Mouse (Mus musculus): ENCODE measurements around the gene Dynlrb1. TPM values are rescaled to one million over a fixed set of nuclear protein-coding genes. Genes with fewer than 3 reads are reported as not detected.

Gene Dynlrb1
- 192 and 212 TPM in 2 replicates for total RNA-seq (2014; fragmentation: Nextera tagmentation)
- 189 and 243 TPM in 2 replicates for total RNA-seq (2017)

DNA sequence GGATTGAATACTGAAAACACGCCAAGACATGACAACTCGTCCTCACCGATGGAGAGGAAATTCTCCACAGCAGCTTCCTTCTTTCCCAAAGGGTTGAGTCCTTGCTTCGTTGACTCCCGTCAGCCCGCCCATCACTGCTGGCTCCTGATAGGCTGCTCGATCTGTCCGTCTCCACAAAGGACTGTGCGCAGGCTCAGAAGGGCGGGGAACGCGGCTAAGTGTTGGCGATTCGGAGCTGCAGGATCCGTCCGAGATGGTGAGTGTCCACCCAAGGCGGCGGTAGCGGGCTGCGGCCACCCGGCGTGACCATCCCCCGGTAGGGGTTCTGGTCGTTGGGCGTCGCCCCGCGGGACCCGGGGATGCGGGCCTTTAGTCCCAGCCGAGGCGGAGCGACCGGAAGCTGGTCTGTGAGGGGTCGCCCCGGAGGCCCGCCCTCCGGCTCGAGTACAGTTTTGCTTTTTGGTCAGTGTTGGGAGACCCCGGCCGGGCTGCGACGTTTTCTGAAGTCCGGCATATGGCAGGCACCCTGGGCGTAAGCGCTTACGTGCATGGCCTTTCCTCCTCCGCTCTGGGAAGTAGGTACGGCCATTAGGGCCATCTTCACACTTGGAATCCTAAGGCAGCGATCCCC, at the start of gene Dynlrb1:
Dynlrb1 (plus strand) TSS at position 172 of the 631 bp plus-strand sequence.
- peak; percentile 97 for ATAC-seq (replicated peaks; ENCODE audit: low FRiP score, low TSS enrichment, poor library complexity, severe bottlenecking)

DNA sequence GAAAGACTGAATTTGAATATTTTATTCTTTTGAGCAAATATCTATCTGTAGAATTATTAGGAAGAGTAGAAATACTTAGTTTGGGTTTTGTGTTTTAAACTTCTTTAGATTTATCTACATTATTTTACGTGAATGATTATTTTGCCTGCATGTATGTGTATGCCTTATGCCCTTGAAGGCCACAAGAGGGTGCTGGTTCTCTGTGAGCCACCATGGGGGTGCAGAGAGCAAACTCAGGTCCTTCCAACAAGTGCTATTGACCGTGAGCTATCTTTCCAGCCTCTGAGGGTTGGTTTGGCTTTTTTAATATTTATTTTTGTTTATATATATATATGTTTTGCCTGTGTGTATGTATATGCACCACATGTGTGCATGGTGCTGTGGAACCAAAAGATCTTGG, 28.9 kb upstream of the Dynlrb1 start:
- peak; percentile 84 for ATAC-seq (replicated peaks; ENCODE audit: low FRiP score, low TSS enrichment, poor library complexity, severe bottlenecking)

DNA sequence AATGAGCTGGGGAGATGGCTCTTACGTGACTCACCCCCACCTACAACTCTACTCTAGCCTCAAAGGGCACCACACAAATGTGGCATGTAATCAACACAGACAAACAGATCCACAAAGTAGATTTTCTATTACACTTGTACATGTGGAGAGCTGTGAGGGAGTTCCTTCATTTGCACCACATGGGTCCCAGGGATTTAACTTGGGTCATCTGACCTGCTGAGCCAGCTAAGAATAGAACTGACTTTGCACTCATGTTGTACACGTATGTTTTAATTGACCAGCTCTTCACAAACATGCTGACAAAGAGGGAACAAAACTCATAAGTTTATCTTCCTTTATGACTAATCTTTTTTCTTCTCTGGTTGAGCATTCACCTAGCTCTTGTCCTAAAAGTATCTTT, 13.2 kb upstream of the Dynlrb1 start:
- no peak for ATAC-seq (replicated peaks; ENCODE audit: low FRiP score, low TSS enrichment, poor library complexity, severe bottlenecking)

DNA sequence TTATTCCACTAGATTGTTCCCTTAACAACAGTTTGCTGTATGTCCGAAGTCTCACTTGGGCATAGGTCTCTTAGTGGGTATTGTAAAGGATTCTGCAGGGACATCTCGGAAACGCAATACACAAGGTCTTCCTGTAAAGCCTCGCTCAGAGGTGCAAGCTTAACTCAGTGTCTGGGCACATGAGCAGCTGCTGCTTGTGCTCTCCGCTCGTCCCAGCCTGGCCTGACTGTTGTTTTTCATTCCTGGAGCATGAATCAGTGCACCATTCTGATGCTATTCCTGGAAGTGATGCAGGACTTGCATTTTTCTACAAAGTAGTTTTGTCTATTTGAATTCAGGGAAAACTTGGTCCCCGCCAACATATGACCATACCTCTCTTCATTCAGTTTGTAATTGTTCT, 11.6 kb upstream of the Dynlrb1 start:
- ATAC-seq (replicated peaks; ENCODE audit: low FRiP score, low TSS enrichment, poor library complexity, severe bottlenecking) = no peak

DNA sequence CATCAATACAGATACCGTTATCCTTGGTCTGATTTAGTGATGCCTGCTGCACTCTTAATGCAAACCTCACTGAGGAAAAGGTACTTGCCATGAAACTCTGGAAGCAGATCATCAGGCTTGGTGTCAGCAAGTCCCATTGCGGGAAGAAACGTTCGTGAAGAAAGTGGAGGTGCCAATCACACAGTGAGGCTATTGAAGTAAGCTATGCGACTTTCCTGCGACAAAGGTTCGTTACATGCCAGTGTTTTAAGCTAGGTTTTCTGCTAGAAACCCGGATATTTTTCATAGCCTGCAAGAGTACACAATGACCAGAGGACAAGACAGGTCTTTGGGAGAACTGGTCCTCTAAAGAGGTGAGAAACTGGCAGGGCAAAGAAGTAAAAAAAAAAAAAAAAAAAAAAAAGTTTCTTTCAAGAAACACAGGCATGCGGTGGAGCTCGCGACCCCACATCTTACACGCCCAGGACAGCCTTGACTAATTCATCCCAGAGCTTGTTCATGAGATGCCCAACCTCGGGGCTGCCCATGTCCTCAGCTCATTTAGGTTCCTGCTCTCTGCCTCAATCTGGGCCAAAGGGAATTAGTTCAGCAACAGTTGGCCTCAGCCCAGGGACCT, 479 bp upstream of the Dynlrb1 start:
- peak; percentile 44 for ATAC-seq (replicated peaks; ENCODE audit: low FRiP score, low TSS enrichment, poor library complexity, severe bottlenecking)

DNA sequence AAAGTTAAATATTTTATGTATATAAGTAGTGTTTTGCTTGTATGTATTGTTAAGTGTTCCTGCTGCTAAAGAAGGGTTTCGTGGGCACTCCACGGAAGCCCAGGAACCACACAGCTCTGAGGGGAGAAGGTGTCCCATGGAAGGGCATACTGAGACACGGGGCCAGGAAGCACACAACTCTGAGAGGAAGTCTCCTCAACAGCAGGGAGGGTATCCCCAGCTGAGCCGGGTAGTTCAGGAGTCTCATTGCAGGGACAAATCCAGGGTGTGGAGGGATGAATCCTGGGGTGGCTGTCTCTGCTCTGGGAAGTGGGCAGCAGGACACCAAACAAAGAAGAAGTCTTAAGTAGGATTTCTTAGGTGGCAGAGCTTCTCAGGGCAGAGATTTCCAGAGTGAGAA, 943 bp downstream of the Dynlrb1 start:
- ATAC-seq (replicated peaks; ENCODE audit: low FRiP score, low TSS enrichment, poor library complexity, severe bottlenecking) = no peak

DNA sequence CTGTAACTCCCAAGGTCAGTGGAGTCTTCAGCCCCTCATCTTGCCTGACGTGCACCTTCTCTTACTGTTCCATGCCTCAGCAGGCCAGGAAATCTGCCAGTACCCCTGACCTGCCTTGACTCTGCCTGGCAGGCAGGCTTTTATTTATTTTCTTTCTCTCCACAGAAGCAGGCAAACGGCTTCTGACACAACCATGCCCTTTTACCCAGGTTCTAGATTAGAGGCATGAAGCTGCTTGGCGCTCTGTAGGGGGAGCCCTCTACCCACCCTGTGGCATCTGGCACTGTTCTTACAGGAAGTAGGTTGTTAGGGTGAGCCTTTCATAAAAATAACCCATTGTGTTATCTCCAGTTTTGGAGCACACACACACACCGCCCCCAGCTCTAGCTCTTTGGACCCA, 4.6 kb downstream of the Dynlrb1 start:
- no peak for ATAC-seq (replicated peaks; ENCODE audit: low FRiP score, low TSS enrichment, poor library complexity, severe bottlenecking)

DNA sequence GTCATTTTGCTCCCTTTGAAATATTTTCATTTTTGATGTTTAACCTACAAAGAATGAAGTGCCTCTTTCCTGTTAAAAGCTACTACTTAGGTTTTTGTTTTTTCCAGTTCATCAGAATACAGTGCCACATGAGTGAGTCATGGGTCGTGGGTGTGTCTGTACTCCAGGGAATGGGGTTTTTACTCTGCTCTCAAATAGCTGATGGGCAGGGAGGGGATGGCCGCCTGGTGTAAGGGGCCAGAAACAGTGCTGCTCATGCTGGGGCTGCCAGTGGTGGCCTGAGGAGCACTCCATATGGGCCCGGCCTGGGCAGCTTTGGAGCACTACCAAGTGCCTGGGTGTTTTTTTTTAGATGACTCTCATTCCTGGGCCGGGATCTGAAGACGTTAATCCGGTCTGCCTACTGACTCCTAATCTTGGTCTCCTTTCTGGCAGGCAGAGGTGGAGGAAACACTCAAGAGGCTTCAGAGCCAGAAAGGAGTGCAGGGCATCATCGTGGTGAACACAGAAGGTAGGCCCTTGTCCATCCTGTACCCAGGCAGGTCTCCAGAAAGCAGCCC, 6.0 kb downstream of the Dynlrb1 start:
- no peak for ATAC-seq (replicated peaks; ENCODE audit: low FRiP score, low TSS enrichment, poor library complexity, severe bottlenecking)

DNA sequence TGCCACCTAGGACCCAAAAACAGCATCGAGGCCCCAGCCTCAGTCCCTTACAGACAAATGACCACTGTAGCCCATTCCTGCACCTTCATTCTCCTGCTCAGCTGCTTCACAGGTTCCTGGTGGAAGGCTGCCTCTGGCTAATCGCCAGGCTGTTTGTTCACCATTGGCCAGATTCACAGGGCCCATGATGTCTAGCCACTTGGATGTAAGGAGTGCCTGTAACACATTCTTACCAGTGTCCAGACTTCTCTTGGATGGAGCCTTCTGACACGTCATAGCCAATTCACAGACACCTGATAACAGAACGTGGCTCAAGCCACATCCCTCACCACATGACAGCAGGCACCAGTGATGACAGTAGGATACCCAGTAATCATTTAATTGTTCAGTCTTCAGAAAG, 9.9 kb downstream of the Dynlrb1 start:
- ATAC-seq (replicated peaks; ENCODE audit: low FRiP score, low TSS enrichment, poor library complexity, severe bottlenecking) = no peak

DNA sequence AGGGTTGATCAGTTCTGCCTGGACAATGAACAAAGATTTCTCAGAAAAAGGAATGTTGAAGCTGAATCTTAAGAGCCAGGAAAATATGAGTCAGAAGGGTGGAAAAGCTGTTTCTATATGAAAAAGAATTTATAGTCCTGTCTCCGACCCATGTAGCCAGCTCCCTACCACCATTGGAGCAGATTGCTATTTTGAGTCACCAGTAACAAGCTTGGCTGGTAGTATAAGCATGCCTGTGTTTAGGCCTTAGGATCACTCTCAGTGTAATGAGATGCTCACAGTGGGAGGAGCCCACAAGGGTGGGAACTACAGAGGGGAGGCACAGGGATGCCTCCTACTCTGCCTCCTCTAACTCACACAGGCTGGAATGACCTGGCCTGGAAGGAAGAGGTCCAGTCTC, 11.9 kb downstream of the Dynlrb1 start:
- 0 out of 2 replicates have a peak, but pooled peaks have one; percentile 43 for ATAC-seq (replicated peaks; ENCODE audit: low FRiP score, low TSS enrichment, poor library complexity, severe bottlenecking)

DNA sequence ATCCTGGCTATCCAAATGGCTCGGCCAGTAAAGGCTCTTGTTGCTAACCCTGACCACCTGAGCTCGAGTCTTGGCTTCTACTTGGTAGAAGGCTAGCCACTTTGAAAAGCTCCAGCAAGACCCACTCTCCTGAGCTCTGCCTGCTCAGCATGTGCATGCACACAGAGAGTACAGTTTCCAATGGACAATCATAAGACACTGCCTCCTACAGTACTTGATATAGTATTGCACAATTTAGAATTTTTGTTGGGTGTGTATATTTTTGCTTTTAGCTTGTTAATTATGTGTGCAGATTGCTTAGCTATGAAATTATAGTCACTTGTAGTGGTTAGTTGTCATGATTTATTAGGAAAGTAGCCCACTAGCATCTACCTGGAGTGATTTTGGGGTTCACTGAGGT, 12.4 kb downstream of the Dynlrb1 start:
- 0 out of 2 replicates have a peak, but pooled peaks have one; percentile 61 for ATAC-seq (replicated peaks; ENCODE audit: low FRiP score, low TSS enrichment, poor library complexity, severe bottlenecking)

DNA sequence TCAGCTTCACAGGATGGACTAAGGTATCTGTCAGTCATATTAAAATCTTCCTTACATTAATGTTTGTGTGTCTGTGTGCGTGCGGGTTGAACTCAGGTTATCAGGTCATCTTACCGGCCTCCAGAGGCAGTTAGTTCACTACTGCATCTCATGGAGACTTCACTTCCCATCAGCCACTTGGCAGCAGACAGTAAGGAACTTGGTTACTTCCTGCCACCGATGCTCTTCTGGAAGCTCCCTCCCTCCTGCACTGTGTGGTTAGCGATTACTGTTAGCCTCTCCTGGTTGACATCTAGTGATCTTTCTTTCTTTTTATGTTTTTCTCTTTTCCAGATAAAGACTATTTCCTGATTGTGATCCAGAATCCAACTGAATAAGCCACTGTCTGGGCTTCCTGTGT, 13.3 kb downstream of the Dynlrb1 start:
- no peak for ATAC-seq (replicated peaks; ENCODE audit: low FRiP score, low TSS enrichment, poor library complexity, severe bottlenecking)

DNA sequence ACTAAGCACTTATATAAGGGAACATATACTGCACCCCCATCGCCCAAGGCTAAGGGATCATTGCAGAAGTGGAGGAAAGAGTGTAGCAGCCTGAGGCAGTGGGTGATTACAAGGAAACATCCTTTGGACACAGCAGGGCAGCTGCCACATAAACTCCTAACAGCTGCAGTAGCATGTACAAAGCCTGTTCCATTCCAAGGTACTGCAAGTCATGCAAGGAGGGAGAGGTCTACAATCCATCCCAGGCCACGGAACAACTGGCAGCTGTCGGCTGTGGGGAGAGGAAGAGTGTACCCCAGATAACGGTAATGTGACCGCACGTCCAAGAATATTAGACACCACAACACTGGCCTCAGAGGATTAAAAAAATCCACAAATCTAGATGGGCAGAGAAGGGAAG, 29.2 kb downstream of the Dynlrb1 start:
- ATAC-seq (replicated peaks; ENCODE audit: low FRiP score, low TSS enrichment, poor library complexity, severe bottlenecking) = no peak

DNA sequence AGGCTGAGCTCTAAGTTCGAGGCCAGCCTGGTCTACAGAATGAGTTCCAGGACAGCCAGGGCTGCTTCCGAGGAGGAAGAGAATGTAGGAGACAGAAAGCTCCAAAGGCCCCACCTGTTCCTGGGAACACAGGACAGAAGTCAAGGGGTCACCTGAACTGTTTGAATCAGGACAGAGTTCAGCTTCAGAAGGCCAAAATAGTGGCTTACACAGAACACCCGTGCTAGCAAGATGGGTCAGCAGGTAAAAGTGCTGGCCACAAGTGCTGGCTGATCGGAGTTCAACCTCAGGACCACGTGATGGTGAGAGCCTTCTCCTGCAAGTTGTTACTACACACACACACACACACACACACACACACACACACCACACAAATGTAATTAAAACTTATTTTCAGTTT, 30.6 kb downstream of the Dynlrb1 start:
- ATAC-seq (replicated peaks; ENCODE audit: low FRiP score, low TSS enrichment, poor library complexity, severe bottlenecking) = no peak

DNA sequence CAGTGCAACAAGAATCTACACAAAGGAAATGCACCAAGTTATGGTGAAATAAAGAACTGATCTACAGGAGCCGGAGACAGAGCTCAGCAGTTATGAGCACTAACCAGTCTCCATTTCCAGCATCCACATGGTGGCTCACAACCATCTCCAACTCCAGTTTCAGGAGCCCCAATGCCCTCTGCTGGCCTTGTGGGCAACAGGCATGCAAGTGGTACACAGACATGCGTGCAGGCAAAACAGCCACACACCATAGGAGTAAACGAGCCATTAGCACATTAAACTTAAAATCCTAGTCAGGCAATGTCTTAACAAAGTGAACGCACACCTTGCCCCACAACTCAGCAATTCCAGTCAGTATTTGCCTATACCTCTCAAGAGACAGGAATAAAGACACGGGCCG, 35.6 kb downstream of the Dynlrb1 start:
- ATAC-seq (replicated peaks; ENCODE audit: low FRiP score, low TSS enrichment, poor library complexity, severe bottlenecking) = 0 out of 2 replicates have a peak, but pooled peaks have one; percentile 39

DNA sequence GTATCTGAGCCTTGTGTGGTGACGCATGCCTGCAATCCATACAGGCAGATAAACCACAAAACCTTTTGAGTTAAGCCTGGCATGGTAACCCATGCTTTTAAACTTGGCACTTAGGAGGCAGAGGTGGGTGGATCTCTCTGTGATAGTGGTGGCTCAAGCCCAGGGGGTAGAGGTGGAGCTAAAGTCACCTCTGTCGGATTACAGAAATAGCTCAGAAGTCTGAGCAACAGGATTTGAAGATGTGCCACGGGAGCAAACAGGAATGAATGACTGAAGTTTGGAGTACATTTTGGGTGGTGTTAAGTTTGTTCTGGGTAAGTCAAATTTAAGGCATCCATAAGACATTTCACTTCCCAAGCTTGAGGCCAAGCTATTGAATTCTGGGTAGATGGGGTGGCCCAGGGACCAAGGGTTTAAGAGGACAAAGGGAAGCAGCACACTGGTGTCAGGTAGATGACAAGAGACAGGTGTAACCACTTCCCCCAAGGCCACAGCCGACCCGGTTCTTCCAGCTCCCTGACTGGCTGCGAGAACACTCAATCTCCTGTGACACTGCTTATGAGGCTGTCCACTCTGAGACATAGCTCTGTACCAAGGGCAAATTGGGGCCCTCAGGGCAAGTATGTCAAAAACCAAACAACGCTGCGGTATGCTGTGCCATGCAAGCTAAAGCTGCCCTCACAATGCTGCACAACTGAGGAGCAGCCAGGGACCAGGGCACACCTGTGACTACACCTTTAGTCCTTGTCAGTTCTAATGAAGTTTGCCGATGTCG, 36.2 kb downstream of the Dynlrb1 start:
- ATAC-seq (replicated peaks; ENCODE audit: low FRiP score, low TSS enrichment, poor library complexity, severe bottlenecking) = no peak

DNA sequence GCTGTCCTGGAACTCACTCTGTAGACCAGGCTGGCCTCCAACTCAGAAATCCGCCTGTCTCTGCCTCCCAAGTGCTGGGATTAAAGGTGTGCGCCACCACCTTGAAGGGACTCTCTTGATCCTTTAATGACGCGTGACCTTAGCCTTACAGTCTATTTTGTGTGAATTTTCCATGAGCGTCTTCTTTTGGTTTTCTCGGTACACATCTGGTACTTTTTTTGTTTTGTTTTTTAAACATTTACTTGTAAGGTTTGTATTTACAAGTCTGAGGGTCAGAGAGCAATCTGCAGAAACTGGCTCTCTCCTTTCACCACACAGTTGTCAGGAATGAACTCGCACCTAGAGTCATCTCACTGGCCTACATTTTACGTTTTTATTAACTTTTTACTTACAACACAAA, 37.3 kb downstream of the Dynlrb1 start:
- ATAC-seq (replicated peaks; ENCODE audit: low FRiP score, low TSS enrichment, poor library complexity, severe bottlenecking) = no peak

DNA sequence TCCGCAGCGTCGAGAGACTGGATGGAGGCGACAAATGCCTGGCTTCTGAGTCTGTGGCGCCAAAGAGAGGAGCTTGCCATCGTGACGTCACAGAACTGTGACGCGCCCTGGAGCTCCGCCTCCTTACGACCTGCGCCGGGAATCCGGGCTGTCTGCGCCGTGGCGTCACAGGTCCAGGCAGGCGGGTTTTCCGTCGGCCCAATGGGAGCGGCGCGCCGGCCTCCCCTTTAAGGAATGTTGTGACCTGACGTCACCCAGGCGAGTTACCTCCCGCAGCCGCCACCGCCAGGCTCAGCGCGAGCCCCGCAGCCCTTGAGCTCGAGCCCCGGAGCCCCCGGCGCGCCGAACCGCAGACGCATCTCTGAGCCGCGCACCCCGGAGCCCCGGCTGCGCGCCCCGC, 39.9 kb downstream of the Dynlrb1 start, which contains the start of gene Map1lc3a:
Map1lc3a (plus strand) TSS at position 103 of the 400 bp plus-strand sequence.
- peak; percentile 80 for ATAC-seq (replicated peaks; ENCODE audit: low FRiP score, low TSS enrichment, poor library complexity, severe bottlenecking)

DNA sequence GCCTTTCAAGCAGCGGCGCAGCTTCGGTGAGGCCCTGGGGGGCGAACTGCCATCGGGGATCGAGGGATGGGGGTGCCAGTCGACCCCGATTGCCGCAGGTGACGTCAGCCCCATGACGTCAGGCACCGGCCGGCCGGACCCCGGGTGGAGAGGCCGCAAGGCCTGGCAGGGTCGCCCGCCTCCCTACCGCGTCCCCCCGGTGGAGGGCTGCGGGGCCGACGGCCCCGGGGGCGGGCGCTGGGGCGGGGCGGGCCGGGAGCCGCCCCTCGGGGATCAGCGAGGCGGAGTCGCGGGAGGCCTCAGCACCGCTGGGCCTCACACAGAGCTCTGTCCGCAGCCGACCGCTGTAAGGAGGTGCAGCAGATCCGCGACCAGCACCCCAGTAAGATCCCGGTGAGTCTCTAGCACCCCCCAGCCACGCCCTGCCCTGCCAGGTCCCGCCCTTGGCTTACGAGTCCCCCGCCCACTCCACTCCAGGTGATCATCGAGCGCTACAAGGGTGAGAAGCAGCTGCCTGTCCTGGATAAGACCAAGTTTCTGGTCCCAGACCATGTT, 40.4 kb downstream of the Dynlrb1 start:
- ATAC-seq (replicated peaks; ENCODE audit: low FRiP score, low TSS enrichment, poor library complexity, severe bottlenecking) = peak; percentile 58

DNA sequence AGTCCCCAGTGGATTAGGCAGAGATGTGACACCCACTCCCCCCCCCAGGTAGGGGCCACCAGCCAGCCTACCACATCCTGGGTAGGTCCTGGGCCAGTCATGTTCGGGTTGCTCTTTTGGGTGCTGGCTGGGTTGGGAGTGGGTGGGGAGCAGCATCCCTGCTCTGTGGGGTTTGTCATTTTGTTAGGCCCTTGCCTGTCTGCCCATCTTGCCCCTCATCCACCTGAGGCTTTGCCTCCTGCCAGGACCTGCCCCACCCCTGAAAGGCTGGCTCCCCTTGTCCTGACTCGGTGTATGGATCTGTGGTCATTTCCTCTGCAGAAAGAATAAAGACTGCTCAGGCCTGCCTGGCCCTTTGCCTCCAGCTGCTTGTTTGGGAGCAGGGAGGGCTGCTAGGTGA, 41.4 kb downstream of the Dynlrb1 start:
- no peak for ATAC-seq (replicated peaks; ENCODE audit: low FRiP score, low TSS enrichment, poor library complexity, severe bottlenecking)
